Mouse (Mus musculus) lung, adult 2 months (tissue): Measurements from ENCODE around the gene Man1c1.

Experiments
- CTCF ChIP-seq: fragments of 200-500 bp; IDR thresholded peaks from 2 replicates; pipeline ENCODE4 v1.5.1; 2011; ENCODE audit warnings: mild to moderate bottlenecking, low read length, control low read depth; ENCODE audit not compliant: insufficient read depth
- POLR2A ChIP-seq: fragments of 200-500 bp; IDR thresholded peaks from 2 replicates; pipeline ENCODE4 v1.6.1; 2011; ENCODE audit warnings: low read depth, mild to moderate bottlenecking, control low read depth, low read length, borderline replicate concordance; ENCODE audit errors: extremely low read depth

DNA sequence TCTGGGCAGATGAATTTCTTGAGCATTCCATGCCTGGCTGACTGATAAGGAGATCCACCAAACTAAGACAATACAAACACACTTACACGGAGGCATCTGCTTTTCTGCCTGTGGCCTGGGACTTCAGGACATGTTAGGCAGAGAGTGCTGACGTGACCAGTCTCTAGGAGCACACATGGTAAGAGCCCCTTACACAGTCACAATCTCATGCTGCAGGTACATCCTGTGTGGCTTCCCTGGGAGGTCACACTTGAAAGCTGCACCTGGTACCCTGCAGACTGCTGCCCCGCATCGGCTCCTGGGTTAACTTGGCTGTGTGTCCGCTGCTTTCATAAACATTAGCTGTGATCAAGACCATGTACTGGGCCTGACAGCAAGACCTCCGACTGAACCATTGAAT, 59.7 kb downstream of the Man1c1 start:
- no peak for TF ChIP-seq POLR2A
- no peak for TF ChIP-seq CTCF
